Mouse (Mus musculus): ENCODE data around the gene Catsperd. TPM values are rescaled to one million over a fixed set of nuclear protein-coding genes. Genes with fewer than 3 reads are reported as not detected.

The Catsperd gene
- polyA plus RNA-seq, 1 experiment from 2014 or later, result 0.61 TPM

GRCm38 (mm10) chr17:56631807-56632206, 3.9 kb downstream of the Catsperd start:
- Histone ChIP-seq H3K36me3 (ENCODE audit: control insufficient read depth, insufficient read depth, low read length) (no peaks in the 10 kb centered on the region), H3K9ac (ENCODE audit: low read length) (no peak overlapping the region), H3K4me3 (ENCODE audit: low read depth, low read length) (no peak overlapping the region), H3K4me1 (ENCODE audit: control insufficient read depth, insufficient read depth, low read length) (peaks cover 7% of the 10 kb centered on the region), H3K9me3 (ENCODE audit: control insufficient read depth, low read length) (no peaks in the 10 kb centered on the region), H3K4me2 (ENCODE audit: low read depth, severe bottlenecking) (no peak overlapping the region), H3K27me3 (ENCODE audit: control insufficient read depth, insufficient read depth, low read length) (no peaks in the 10 kb centered on the region), H3K27ac (replicated peaks; ENCODE audit: low read depth, low read length) (no peak overlapping the region)
- no peak for DNase-seq (ENCODE audit: low spot score)
- WGBS, result 58% methylated on average over 4 of the region's 4 CpGs
- no peak for ATAC-seq (ENCODE audit: insufficient number of reproducible peaks, low FRiP score, low TSS enrichment, low read depth)

- Histone ChIP-seq H3K4me2 (ENCODE audit: low read depth, severe bottlenecking) (no peak overlapping the region), H3K4me3 (ENCODE audit: low read depth, low read length) (no peak overlapping the region), H3K9me3 (ENCODE audit: control insufficient read depth, low read length) (no peaks in the 10 kb centered on the region), H3K4me1 (ENCODE audit: control insufficient read depth, insufficient read depth, low read length) (no peaks in the 10 kb centered on the region), H3K27me3 (ENCODE audit: control insufficient read depth, insufficient read depth, low read length) (no peaks in the 10 kb centered on the region), H3K9ac (ENCODE audit: low read length) (no peak overlapping the region), H3K36me3 (ENCODE audit: control insufficient read depth, insufficient read depth, low read length) (no peaks in the 10 kb centered on the region), H3K27ac (replicated peaks; ENCODE audit: low read depth, low read length) (no peak overlapping the region)
- ATAC-seq (ENCODE audit: insufficient number of reproducible peaks, low FRiP score, low TSS enrichment, low read depth), result no peak
- DNase-seq (ENCODE audit: low spot score), result no peak
- 88% methylated on average over 6 of the region's 6 CpGs for WGBS
Observed at GRCm38 (mm10) chr17:56634023-56634422, 6.1 kb downstream of the Catsperd start.

- H3K9me3 ChIP-seq (ENCODE audit: control insufficient read depth, low read length), result no peaks in the 10 kb centered on the region
- no peaks in the 10 kb centered on the region for H3K27me3 ChIP-seq (ENCODE audit: control insufficient read depth, insufficient read depth, low read length)
- H3K4me2 ChIP-seq (ENCODE audit: low read depth, severe bottlenecking), result no peak overlapping the region
- no peak overlapping the region for H3K9ac ChIP-seq (ENCODE audit: low read length)
- ATAC-seq (ENCODE audit: insufficient number of reproducible peaks, low FRiP score, low TSS enrichment, low read depth), result no peak
- no peaks in the 10 kb centered on the region for H3K36me3 ChIP-seq (ENCODE audit: control insufficient read depth, insufficient read depth, low read length)
- WGBS, result 84% methylated on average over 4 of the region's 4 CpGs
- H3K4me3 ChIP-seq (ENCODE audit: low read depth, low read length), result no peak overlapping the region
- no peak for DNase-seq (ENCODE audit: low spot score)
- no peak overlapping the region for H3K27ac ChIP-seq (replicated peaks; ENCODE audit: low read depth, low read length)
- no peaks in the 10 kb centered on the region for H3K4me1 ChIP-seq (ENCODE audit: control insufficient read depth, insufficient read depth, low read length)
Observed at GRCm38 (mm10) chr17:56643237-56643636, 15.3 kb downstream of the Catsperd start.

GRCm38 (mm10) chr17:56647546-56647945, 19.6 kb downstream of the Catsperd start:
- Histone ChIP-seq H3K27me3 (ENCODE audit: control insufficient read depth, insufficient read depth, low read length) (no peaks in the 10 kb centered on the region), H3K9ac (ENCODE audit: low read length) (no peak overlapping the region), H3K4me3 (ENCODE audit: low read depth, low read length) (no peak overlapping the region), H3K27ac (replicated peaks; ENCODE audit: low read depth, low read length) (no peak overlapping the region), H3K4me2 (ENCODE audit: low read depth, severe bottlenecking) (no peak overlapping the region), H3K36me3 (ENCODE audit: control insufficient read depth, insufficient read depth, low read length) (no peaks in the 10 kb centered on the region), H3K4me1 (ENCODE audit: control insufficient read depth, insufficient read depth, low read length) (no peaks in the 10 kb centered on the region), H3K9me3 (ENCODE audit: control insufficient read depth, low read length) (no peaks in the 10 kb centered on the region)
- ATAC-seq (ENCODE audit: insufficient number of reproducible peaks, low FRiP score, low TSS enrichment, low read depth) (no peak), DNase-seq (ENCODE audit: low spot score) (no peak)
- WGBS, result 64% methylated on average over 13 of the region's 13 CpGs

- 31% methylated on average over 10 of the region's 10 CpGs for WGBS
- Histone ChIP-seq H3K9ac (ENCODE audit: low read length) (no peak overlapping the region), H3K27ac (replicated peaks; ENCODE audit: low read depth, low read length) (no peak overlapping the region), H3K4me3 (ENCODE audit: low read depth, low read length) (no peak overlapping the region), H3K4me2 (ENCODE audit: low read depth, severe bottlenecking) (no peak overlapping the region), H3K36me3 (ENCODE audit: control insufficient read depth, insufficient read depth, low read length) (no peaks in the 10 kb centered on the region), H3K27me3 (ENCODE audit: control insufficient read depth, insufficient read depth, low read length) (no peaks in the 10 kb centered on the region), H3K9me3 (ENCODE audit: control insufficient read depth, low read length) (no peaks in the 10 kb centered on the region), H3K4me1 (ENCODE audit: control insufficient read depth, insufficient read depth, low read length) (no peaks in the 10 kb centered on the region)
- ATAC-seq (ENCODE audit: insufficient number of reproducible peaks, low FRiP score, low TSS enrichment, low read depth), result no peak
- no peak for DNase-seq (ENCODE audit: low spot score)
Observed at GRCm38 (mm10) chr17:56651801-56652200, 23.9 kb downstream of the Catsperd start.

GRCm38 (mm10) chr17:56654771-56655170, 26.8 kb downstream of the Catsperd start:
- 78% methylated on average over 2 of the region's 2 CpGs for WGBS
- no peaks in the 10 kb centered on the region for H3K4me1 ChIP-seq (ENCODE audit: control insufficient read depth, insufficient read depth, low read length)
- H3K4me2 ChIP-seq (ENCODE audit: low read depth, severe bottlenecking), result no peak overlapping the region
- H3K9me3 ChIP-seq (ENCODE audit: control insufficient read depth, low read length), result no peaks in the 10 kb centered on the region
- H3K9ac ChIP-seq (ENCODE audit: low read length), result no peak overlapping the region
- H3K4me3 ChIP-seq (ENCODE audit: low read depth, low read length), result no peak overlapping the region
- no peaks in the 10 kb centered on the region for H3K36me3 ChIP-seq (ENCODE audit: control insufficient read depth, insufficient read depth, low read length)
- no peaks in the 10 kb centered on the region for H3K27me3 ChIP-seq (ENCODE audit: control insufficient read depth, insufficient read depth, low read length)
- ATAC-seq (ENCODE audit: insufficient number of reproducible peaks, low FRiP score, low TSS enrichment, low read depth), result no peak
- no peak for DNase-seq (ENCODE audit: low spot score)
- H3K27ac ChIP-seq (replicated peaks; ENCODE audit: low read depth, low read length), result no peak overlapping the region

- no peak overlapping the region for H3K9ac ChIP-seq (ENCODE audit: low read length)
- no peak for ATAC-seq (ENCODE audit: insufficient number of reproducible peaks, low FRiP score, low TSS enrichment, low read depth)
- no peaks in the 10 kb centered on the region for H3K36me3 ChIP-seq (ENCODE audit: control insufficient read depth, insufficient read depth, low read length)
- no peaks in the 10 kb centered on the region for H3K27me3 ChIP-seq (ENCODE audit: control insufficient read depth, insufficient read depth, low read length)
- H3K9me3 ChIP-seq (ENCODE audit: control insufficient read depth, low read length), result no peaks in the 10 kb centered on the region
- H3K4me3 ChIP-seq (ENCODE audit: low read depth, low read length), result no peak overlapping the region
- no peak for DNase-seq (ENCODE audit: low spot score)
- H3K27ac ChIP-seq (replicated peaks; ENCODE audit: low read depth, low read length), result no peak overlapping the region
- H3K4me1 ChIP-seq (ENCODE audit: control insufficient read depth, insufficient read depth, low read length), result no peaks in the 10 kb centered on the region
- 80% methylated on average over 3 of the region's 3 CpGs for WGBS
- H3K4me2 ChIP-seq (ENCODE audit: low read depth, severe bottlenecking), result no peak overlapping the region
Observed at GRCm38 (mm10) chr17:56655311-56655710, 27.4 kb downstream of the Catsperd start.

GRCm38 (mm10) chr17:56656171-56656570, 28.2 kb downstream of the Catsperd start:
- Histone ChIP-seq H3K4me1 (ENCODE audit: control insufficient read depth, insufficient read depth, low read length) (no peaks in the 10 kb centered on the region), H3K9ac (ENCODE audit: low read length) (no peak overlapping the region), H3K27ac (replicated peaks; ENCODE audit: low read depth, low read length) (no peak overlapping the region), H3K27me3 (ENCODE audit: control insufficient read depth, insufficient read depth, low read length) (no peaks in the 10 kb centered on the region), H3K9me3 (ENCODE audit: control insufficient read depth, low read length) (no peaks in the 10 kb centered on the region), H3K36me3 (ENCODE audit: control insufficient read depth, insufficient read depth, low read length) (no peaks in the 10 kb centered on the region), H3K4me2 (ENCODE audit: low read depth, severe bottlenecking) (no peak overlapping the region), H3K4me3 (ENCODE audit: low read depth, low read length) (no peak overlapping the region)
- 89% methylated on average over 6 of the region's 6 CpGs for WGBS
- ATAC-seq (ENCODE audit: insufficient number of reproducible peaks, low FRiP score, low TSS enrichment, low read depth) (no peak), DNase-seq (ENCODE audit: low spot score) (no peak)

GRCm38 (mm10) chr17:56663659-56664058, 35.7 kb downstream of the Catsperd start:
- Histone ChIP-seq H3K36me3 (ENCODE audit: control insufficient read depth, insufficient read depth, low read length) (no peaks in the 10 kb centered on the region), H3K9me3 (ENCODE audit: control insufficient read depth, low read length) (no peaks in the 10 kb centered on the region), H3K4me1 (ENCODE audit: control insufficient read depth, insufficient read depth, low read length) (peaks cover 7% of the 10 kb centered on the region), H3K27me3 (ENCODE audit: control insufficient read depth, insufficient read depth, low read length) (no peaks in the 10 kb centered on the region), H3K4me3 (ENCODE audit: low read depth, low read length) (peak overlapping the region; percentile 9; the same call in 1 of the 2 replicates), H3K27ac (replicated peaks; ENCODE audit: low read depth, low read length) (no peak overlapping the region), H3K9ac (ENCODE audit: low read length) (0 out of 2 replicates have a peak overlapping the region, but pooled peaks have one; percentile 2), H3K4me2 (ENCODE audit: low read depth, severe bottlenecking) (peak overlapping the region; percentile 26; the same call in 1 of the 2 replicates)
- no peak for ATAC-seq (ENCODE audit: insufficient number of reproducible peaks, low FRiP score, low TSS enrichment, low read depth)
- WGBS, result 61% methylated on average over 3 of the region's 3 CpGs
- no peak for DNase-seq (ENCODE audit: low spot score)
